Mouse (Mus musculus) ES-Bruce4 (cell line): ENCODE data around the gene Adgrb2. TPM values are rescaled to one million over a fixed set of nuclear protein-coding genes. Genes with fewer than 3 reads are reported as not detected.

Experiments
- H3K27ac ChIP-seq: 2 replicates; pipeline ENCODE4 v1.5.1; 2012; ENCODE audit warnings: low read length, inconsistent platforms; ENCODE audit not compliant: insufficient read depth
- H3K27me3 ChIP-seq: 2 replicates; pipeline ENCODE4 v1.6.1; 2012; ENCODE audit warnings: mild to moderate bottlenecking, low read length, inconsistent platforms; ENCODE audit not compliant: control insufficient read depth, poor library complexity, insufficient read depth, severe bottlenecking
- H3K36me3 ChIP-seq: 2 replicates; pipeline ENCODE4 v1.6.1; 2012; ENCODE audit warnings: inconsistent platforms, mild to moderate bottlenecking, low read length, moderate library complexity; ENCODE audit not compliant: control insufficient read depth, poor library complexity, insufficient read depth, severe bottlenecking
- H3K4me1 ChIP-seq: one replicate; pipeline ENCODE4 v1.8.1; 2011; ENCODE audit warnings: low read length; ENCODE audit not compliant: control insufficient read depth, insufficient read depth
- H3K4me3 ChIP-seq: 2 replicates; pipeline ENCODE4 v1.5.1; 2011; ENCODE audit warnings: low read depth, mild to moderate bottlenecking, low read length
- H3K9ac ChIP-seq: 2 replicates; pipeline ENCODE4 v1.6.1; 2012; ENCODE audit warnings: low read depth, mild to moderate bottlenecking, inconsistent platforms; ENCODE audit not compliant: poor library complexity, severe bottlenecking
- H3K9me3 ChIP-seq: replicated peaks from 2 replicates; pipeline ENCODE4 v1.6.1; 2012; ENCODE audit warnings: mild to moderate bottlenecking, low read length, inconsistent platforms; ENCODE audit not compliant: control insufficient read depth, poor library complexity, insufficient read depth, severe bottlenecking
- CTCF ChIP-seq: IDR thresholded peaks from one replicate; pipeline ENCODE4 v1.8.1; 2011; ENCODE audit warnings: low read depth, low read length
- EP300 ChIP-seq: IDR thresholded peaks from 2 replicates; pipeline ENCODE4 v1.6.1; 2011; ENCODE audit warnings: low read depth, low read length; ENCODE audit not compliant: insufficient read depth
- POLR2A ChIP-seq: IDR thresholded peaks from one replicate; pipeline ENCODE4 v1.8.1; 2011; ENCODE audit warnings: low read length; ENCODE audit not compliant: insufficient read depth
- polyA plus RNA-seq: library from polyadenylated mRNA; stranded (reverse); fragments of >200 nt; gene quantifications from 2 replicates; pipeline ENCODE4 v1.2.4, GENCODE M21; 2011; ENCODE audit warnings: low read depth; ENCODE audit not compliant: missing spikeins, insufficient read depth, insufficient read length

Gene Adgrb2
- polyA plus RNA-seq, 1 experiment: 4.9 TPM

DNA sequence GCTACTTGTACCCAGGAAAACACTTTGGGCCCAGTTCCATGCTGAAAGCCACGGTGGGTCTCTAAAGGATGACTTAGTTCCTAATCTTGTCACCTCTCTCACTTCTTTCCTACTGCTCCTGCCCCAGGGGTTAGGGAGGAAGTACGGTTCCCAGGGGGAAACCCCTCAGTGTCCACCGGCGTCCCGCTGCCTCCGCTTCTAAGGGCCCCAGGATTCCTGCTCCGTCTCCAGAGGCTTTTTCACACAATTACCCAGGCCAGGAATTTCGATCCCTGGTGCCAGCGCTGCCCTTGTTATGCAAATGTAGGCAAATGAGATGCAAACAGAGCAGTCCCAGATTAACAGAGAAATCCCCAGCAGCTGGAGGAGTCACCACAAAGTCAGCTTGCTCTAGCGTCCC is 18.5 kb upstream of the Adgrb2 start:
- H3K4me1 ChIP-seq: peaks cover 8% of the 10 kb centered on the region

GRCm38 (mm10) chr4:129967024-129968014 is 17.4 kb upstream of the Adgrb2 start:
- H3K27ac ChIP-seq: no peak overlapping the region
- H3K9me3 ChIP-seq: no peaks in the 10 kb centered on the region
- TF ChIP-seq POLR2A (no peak), CTCF (no peak), EP300 (no peak)
- H3K36me3 ChIP-seq: no peaks in the 10 kb centered on the region
- no peak overlapping the region for H3K4me3 ChIP-seq
- no peaks in the 10 kb centered on the region for H3K27me3 ChIP-seq
- H3K9ac ChIP-seq: no peak overlapping the region
- peaks cover 8% of the 10 kb centered on the region for H3K4me1 ChIP-seq

More for the DNA sequence above, 18.5 kb upstream of the Adgrb2 start:
- no peaks in the 10 kb centered on the region for H3K9me3 ChIP-seq
- H3K4me3 ChIP-seq: no peak overlapping the region
- TF ChIP-seq POLR2A (no peak), EP300 (peak; percentile 43)
- H3K27me3 ChIP-seq: no peaks in the 10 kb centered on the region
- H3K9ac ChIP-seq: no peak overlapping the region
- no peaks in the 10 kb centered on the region for H3K36me3 ChIP-seq
- no peak overlapping the region for H3K27ac ChIP-seq

DNA sequence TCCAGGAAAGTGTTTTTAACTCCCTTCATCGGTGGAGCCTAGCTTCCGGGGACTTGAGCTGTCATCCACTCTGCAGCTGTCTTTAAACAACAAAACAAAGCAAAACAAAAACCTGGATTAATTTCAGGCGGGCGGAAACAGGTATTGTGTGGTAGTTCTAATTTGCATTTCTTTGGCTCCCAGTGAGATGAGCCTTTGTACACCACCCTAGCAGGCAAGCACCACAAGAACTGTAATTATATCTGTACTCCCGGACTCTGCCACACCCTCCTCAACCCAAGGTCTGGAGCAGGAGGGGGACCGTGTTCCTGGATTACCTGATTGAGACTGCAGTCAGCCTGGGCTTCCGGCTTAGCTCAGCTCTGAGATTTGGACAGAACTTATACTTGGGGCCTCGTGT is 14.5 kb upstream of the Adgrb2 start:
- TF ChIP-seq CTCF (no peak), EP300 (peak; percentile 76)
- H3K27me3 ChIP-seq: no peaks in the 10 kb centered on the region
- H3K4me3 ChIP-seq: no peak overlapping the region
- no peak overlapping the region for H3K27ac ChIP-seq
- no peaks in the 10 kb centered on the region for H3K36me3 ChIP-seq
- H3K4me1 ChIP-seq: peaks cover 8% of the 10 kb centered on the region
- H3K9me3 ChIP-seq: no peaks in the 10 kb centered on the region
- no peak overlapping the region for H3K9ac ChIP-seq

GRCm38 (mm10) chr4:129970861-129971260 is 13.8 kb upstream of the Adgrb2 start:
- Histone ChIP-seq H3K27me3 (no peaks in the 10 kb centered on the region), H3K4me3 (no peak overlapping the region), H3K36me3 (no peaks in the 10 kb centered on the region), H3K9ac (no peak overlapping the region), H3K4me1 (peaks cover 8% of the 10 kb centered on the region), H3K27ac (no peak overlapping the region), H3K9me3 (no peaks in the 10 kb centered on the region)
- TF ChIP-seq EP300 (no peak), CTCF (no peak), POLR2A (no peak)

DNA sequence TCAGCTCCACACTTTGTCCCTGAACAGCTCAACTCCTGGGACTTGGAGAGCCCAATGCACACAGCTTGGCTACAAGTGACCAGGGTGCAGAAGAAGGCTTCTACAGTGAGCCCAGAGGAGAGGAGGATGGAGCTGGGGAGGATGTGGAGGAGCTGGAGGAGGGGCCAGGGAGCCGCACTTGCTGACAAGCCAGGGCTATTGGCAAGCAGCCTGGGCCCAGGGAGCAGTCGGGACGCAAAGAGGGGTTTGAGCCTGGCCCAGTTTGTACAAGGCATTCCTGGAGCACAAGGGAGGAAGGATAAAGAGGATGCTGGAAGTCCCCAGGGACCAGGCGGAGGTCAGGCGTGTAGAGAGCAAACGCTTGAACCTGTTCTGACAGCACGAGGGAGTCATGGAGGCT is 12.7 kb upstream of the Adgrb2 start:
- Histone ChIP-seq H3K9me3 (no peaks in the 10 kb centered on the region), H3K4me3 (peak overlapping the region; percentile 27), H3K9ac (no peak overlapping the region), H3K27me3 (no peaks in the 10 kb centered on the region), H3K4me1 (peaks cover 10% of the 10 kb centered on the region), H3K36me3 (no peaks in the 10 kb centered on the region), H3K27ac (no peak overlapping the region)
- TF ChIP-seq POLR2A: no peak
- TF ChIP-seq EP300: no peak
- TF ChIP-seq CTCF: no peak

GRCm38 (mm10) chr4:129974285-129974684 is 10.4 kb upstream of the Adgrb2 start:
- Histone ChIP-seq H3K4me3 (no peak overlapping the region), H3K27ac (no peak overlapping the region), H3K9ac (no peak overlapping the region), H3K4me1 (peaks cover 13% of the 10 kb centered on the region), H3K36me3 (no peaks in the 10 kb centered on the region), H3K27me3 (no peaks in the 10 kb centered on the region), H3K9me3 (no peaks in the 10 kb centered on the region)
- TF ChIP-seq CTCF (no peak), EP300 (no peak), POLR2A (no peak)
